Mouse (Mus musculus): ENCODE measurements at regions not wholly inside any gene's neighbourhood (a gene's known extent, or its start where the extent isn't known, plus 50 kb on each side); places are given as distances from the start of the nearest gene placed in this dataset.

DNA sequence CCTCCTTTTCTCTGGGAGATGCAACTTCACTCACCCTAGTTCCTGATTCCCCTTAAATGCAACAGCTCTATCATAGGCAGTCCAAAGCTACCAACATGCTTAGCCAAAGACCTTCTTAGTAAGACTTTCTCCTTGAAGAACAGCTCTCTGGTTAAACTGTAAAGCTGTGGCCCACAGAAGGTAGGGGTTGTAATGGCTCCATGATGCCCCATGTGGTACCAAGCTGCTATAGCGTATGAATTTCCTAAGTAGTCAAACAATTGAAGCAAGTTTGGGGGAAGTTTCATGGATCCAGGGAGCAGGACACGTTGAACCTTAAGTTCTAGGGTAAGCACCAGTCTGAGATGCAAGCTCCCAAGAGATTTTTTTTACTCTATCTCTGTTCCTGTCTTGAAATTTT lies 236.1 kb upstream of the Irx5 start:
- TF ChIP-seq CTCF (IDR thresholded peaks at IDR 0.05; ENCODE audit: low read depth) (peak; percentile 39), EP300 (IDR thresholded peaks at IDR 0.05; ENCODE audit: low read depth) (no peak)

Measured in liver, postnatal 0 days (tissue).